Mouse (Mus musculus): ENCODE measurements around the gene Gm572.

DNA sequence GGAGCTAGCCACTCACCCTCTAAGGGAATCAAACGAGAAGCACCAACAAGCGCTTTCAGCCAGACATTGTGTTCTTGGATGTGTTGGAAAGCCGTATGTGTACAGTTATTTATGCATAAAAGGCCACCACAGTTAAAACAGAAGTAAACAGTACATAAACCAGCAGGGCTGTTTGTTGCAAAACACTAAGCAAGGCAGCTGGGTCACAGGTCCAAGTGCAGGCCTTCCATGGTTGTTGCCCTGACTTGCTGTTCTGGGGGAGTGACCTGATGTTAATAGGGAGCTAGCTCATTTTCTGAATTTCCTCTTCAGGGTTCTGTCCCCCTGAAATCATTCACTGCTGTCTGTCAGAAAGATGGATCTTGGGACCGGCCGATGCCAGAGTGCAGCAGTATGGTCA is 33.3 kb upstream of the Gm572 start:
- no peak for TF ChIP-seq POLR2A (IDR thresholded peaks at IDR 0.05; ENCODE audit: borderline replicate concordance, insufficient read depth, low read length)
- no peak for TF ChIP-seq CTCF (IDR thresholded peaks at IDR 0.05; ENCODE audit: borderline replicate concordance, insufficient read depth, low read depth, low read length)
